Mouse (Mus musculus): ENCODE results near the gene Gzmc. TPM values are rescaled to one million over a fixed set of nuclear protein-coding genes. Genes with fewer than 3 reads are reported as not detected.
"Not testable (repeated sequence)": the region's sequence is repeated elsewhere in the genome, so short reads cannot be mapped to it uniquely, and the experiment has no call there.

Gzmc gene
- polyA plus RNA-seq, 1 experiment from 2014 or later, result not detected

DNA sequence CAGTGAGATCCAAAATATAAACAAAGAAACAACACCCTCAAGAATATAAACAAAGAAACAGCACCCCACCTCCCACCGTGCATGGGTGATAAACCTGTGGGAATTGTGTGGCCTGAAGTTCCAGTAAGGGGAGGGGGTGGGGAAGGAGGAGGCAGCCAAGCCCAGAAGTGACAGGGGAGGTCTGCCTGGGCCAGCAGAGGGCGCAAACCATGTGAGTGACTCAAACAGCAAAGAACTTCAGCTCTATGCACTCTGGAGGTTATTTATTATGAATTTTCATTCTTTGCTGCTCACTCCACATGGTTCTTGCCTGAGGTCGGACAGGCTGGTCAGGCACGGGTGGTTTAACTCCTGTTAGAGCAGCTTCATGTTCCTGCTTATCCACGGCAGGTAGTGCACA, 29.4 kb downstream of the Gzmc start:
- ATAC-seq (ENCODE audit: low FRiP score); H3K4me2 ChIP-seq; H3K9me3 ChIP-seq (ENCODE audit: control insufficient read depth, low read length); H3K4me1 ChIP-seq (ENCODE audit: control insufficient read depth, insufficient read depth, low read length); H3K9ac ChIP-seq (ENCODE audit: low read length); H3K27ac ChIP-seq (ENCODE audit: low read depth, low read length); H3K36me3 ChIP-seq (ENCODE audit: control insufficient read depth, insufficient read depth, low read length); H3K27me3 ChIP-seq (ENCODE audit: control insufficient read depth, insufficient read depth, low read length); H3K4me3 ChIP-seq (ENCODE audit: low read depth, low read length): not testable (repeated sequence)
- WGBS, result 32% methylated on average over 5 of the region's 5 CpGs
- DNase-seq (ENCODE audit: low spot score, missing footprints), result peak; percentile 91

DNA sequence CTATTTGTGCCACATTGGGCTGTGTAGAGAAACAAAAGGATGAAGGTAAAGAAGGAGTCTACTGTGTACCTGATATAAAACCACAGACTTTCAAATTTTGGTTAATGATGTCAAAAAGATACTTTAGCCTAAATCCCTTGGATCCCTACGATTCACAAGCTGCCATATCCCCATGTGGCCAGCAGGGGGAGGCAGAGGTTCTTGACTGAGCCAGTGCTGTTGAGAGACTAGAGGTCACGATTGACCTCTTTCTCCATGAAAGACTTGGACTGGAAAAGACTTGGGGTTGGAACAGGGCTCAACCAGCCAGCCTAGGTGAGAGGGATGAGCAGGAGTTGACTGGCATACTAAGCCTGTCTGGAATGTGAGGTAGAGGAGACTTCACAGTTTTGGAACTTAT, 30.5 kb downstream of the Gzmc start:
- DNase-seq (ENCODE audit: low spot score, missing footprints), result peak; percentile 94
- Histone ChIP-seq H3K36me3 (ENCODE audit: control insufficient read depth, insufficient read depth, low read length) (no peaks in the 10 kb centered on the region), H3K4me3 (ENCODE audit: low read depth, low read length) (no peak overlapping the region), H3K9ac (ENCODE audit: low read length) (no peak overlapping the region), H3K4me2 (no peak overlapping the region), H3K27ac (ENCODE audit: low read depth, low read length) (no peak overlapping the region), H3K4me1 (ENCODE audit: control insufficient read depth, insufficient read depth, low read length) (no peaks in the 10 kb centered on the region), H3K27me3 (ENCODE audit: control insufficient read depth, insufficient read depth, low read length) (no peaks in the 10 kb centered on the region), H3K9me3 (ENCODE audit: control insufficient read depth, low read length) (no peaks in the 10 kb centered on the region)
- ATAC-seq (ENCODE audit: low FRiP score), result no peak
- WGBS, result 23% methylated on average over 2 of the region's 2 CpGs

DNA sequence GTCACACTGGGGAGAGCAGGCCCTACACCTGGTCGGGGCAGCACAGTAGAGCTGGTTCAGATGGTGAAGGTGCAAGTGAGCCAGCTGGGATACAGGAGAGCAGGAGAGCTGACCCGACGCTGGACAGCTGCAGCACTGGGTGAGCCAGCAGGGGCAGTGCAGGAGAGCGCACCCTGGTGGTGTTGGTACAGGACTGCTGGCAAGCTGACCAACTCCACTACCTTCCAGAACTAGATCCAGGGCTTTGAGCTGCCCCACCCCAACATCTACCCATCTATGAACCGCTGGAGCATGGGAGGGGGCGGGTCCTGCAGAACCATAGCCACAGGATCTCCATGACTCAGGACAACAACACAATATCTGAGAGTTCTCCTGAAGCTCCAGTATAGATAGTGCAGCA, 47.5 kb downstream of the Gzmc start:
- H3K36me3 ChIP-seq (ENCODE audit: control insufficient read depth, insufficient read depth, low read length), result no peaks in the 10 kb centered on the region
- 59% methylated on average over 6 of the region's 6 CpGs for WGBS
- H3K27me3 ChIP-seq (ENCODE audit: control insufficient read depth, insufficient read depth, low read length), result no peaks in the 10 kb centered on the region
- DNase-seq (ENCODE audit: low spot score, missing footprints) (no peak), ATAC-seq (ENCODE audit: low FRiP score) (no peak)
- H3K4me1 ChIP-seq (ENCODE audit: control insufficient read depth, insufficient read depth, low read length), result no peaks in the 10 kb centered on the region
- no peaks in the 10 kb centered on the region for H3K9me3 ChIP-seq (ENCODE audit: control insufficient read depth, low read length)
- H3K9ac ChIP-seq (ENCODE audit: low read length), result no peak overlapping the region
- H3K27ac ChIP-seq (ENCODE audit: low read depth, low read length), result no peak overlapping the region
- no peak overlapping the region for H3K4me3 ChIP-seq (ENCODE audit: low read depth, low read length)
- H3K4me2 ChIP-seq, result no peak overlapping the region

DNA sequence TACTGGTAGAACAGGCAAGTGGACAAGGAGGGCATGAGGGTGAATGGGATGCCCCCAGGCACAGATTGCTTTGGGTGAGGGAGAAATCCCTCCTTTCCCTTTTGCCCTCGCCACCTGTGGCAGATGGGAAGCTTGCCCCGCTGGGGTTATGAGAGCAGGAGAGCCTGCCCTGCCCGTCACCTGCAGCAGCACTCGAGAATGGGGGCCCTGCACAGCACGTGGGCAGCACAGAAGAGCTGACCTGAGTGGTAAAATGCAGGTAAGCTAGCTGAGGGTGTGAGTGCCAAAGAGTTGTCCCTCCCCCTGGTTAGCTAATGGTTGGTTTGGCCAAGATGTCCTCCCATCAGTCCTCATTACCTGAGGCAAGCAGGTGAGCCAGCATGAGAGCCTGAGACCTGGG, 47.9 kb downstream of the Gzmc start:
- DNase-seq (ENCODE audit: low spot score, missing footprints) (no peak), ATAC-seq (ENCODE audit: low FRiP score) (no peak)
- Histone ChIP-seq H3K9me3 (ENCODE audit: control insufficient read depth, low read length) (no peaks in the 10 kb centered on the region), H3K4me2 (no peak overlapping the region), H3K36me3 (ENCODE audit: control insufficient read depth, insufficient read depth, low read length) (no peaks in the 10 kb centered on the region), H3K27me3 (ENCODE audit: control insufficient read depth, insufficient read depth, low read length) (no peaks in the 10 kb centered on the region), H3K9ac (ENCODE audit: low read length) (no peak overlapping the region), H3K27ac (ENCODE audit: low read depth, low read length) (no peak overlapping the region), H3K4me1 (ENCODE audit: control insufficient read depth, insufficient read depth, low read length) (no peaks in the 10 kb centered on the region), H3K4me3 (ENCODE audit: low read depth, low read length) (no peak overlapping the region)
- 79% methylated on average over 5 of the region's 5 CpGs for WGBS

Other genes starting within 250 kb of the Gzmc start
- gene Mcpt1, start 216.7 kb downstream of the Gzmc start, polyA plus RNA-seq (2014; fragmentation: Nextera tagmentation; extraction: Ambion mirVana), result not detected in 2 replicates
- gene Mcpt9, start 204.2 kb downstream of the Gzmc start, polyA plus RNA-seq (2014; fragmentation: Nextera tagmentation; extraction: Ambion mirVana), result not detected in 2 replicates
- gene Mcpt2, start 192.6 kb downstream of the Gzmc start, polyA plus RNA-seq (2014; fragmentation: Nextera tagmentation; extraction: Ambion mirVana), result not detected in 2 replicates
- gene Mcpt4, start 172.3 kb downstream of the Gzmc start, polyA plus RNA-seq (2014; fragmentation: Nextera tagmentation; extraction: Ambion mirVana), result not detected in 2 replicates
- not detected in 2 replicates for gene Mcpt8, start 149.4 kb downstream of the Gzmc start, polyA plus RNA-seq (2014; fragmentation: Nextera tagmentation; extraction: Ambion mirVana)
- gene Ctsg, start 132.1 kb downstream of the Gzmc start, polyA plus RNA-seq (2014; fragmentation: Nextera tagmentation; extraction: Ambion mirVana), result not detected in 2 replicates
- not detected in 2 replicates for gene Gzme, start 114.0 kb downstream of the Gzmc start, polyA plus RNA-seq (2014; fragmentation: Nextera tagmentation; extraction: Ambion mirVana)
- not detected in 2 replicates for gene Gzmd, start 102.0 kb downstream of the Gzmc start, polyA plus RNA-seq (2014; fragmentation: Nextera tagmentation; extraction: Ambion mirVana)
- gene Gzmg, start 75.1 kb downstream of the Gzmc start, polyA plus RNA-seq (2014; fragmentation: Nextera tagmentation; extraction: Ambion mirVana), result not detected in 2 replicates
- not detected in 2 replicates for gene Gzmn, start 60.1 kb downstream of the Gzmc start, polyA plus RNA-seq (2014; fragmentation: Nextera tagmentation; extraction: Ambion mirVana)
- not detected in 2 replicates for gene Gzmf, start 23.2 kb downstream of the Gzmc start, polyA plus RNA-seq (2014; fragmentation: Nextera tagmentation; extraction: Ambion mirVana)
- gene Gzmb, start 27.6 kb upstream of the Gzmc start, polyA plus RNA-seq (2014; fragmentation: Nextera tagmentation; extraction: Ambion mirVana), result not detected in 2 replicates
- gene Atp12a, start 130.4 kb upstream of the Gzmc start, polyA plus RNA-seq (2014; fragmentation: Nextera tagmentation; extraction: Ambion mirVana), result 0.10 TPM in 1 of 2 replicates, not detected in the other
- gene Rnf17, start 167.9 kb upstream of the Gzmc start, polyA plus RNA-seq (2014; fragmentation: Nextera tagmentation; extraction: Ambion mirVana), result 1.3 and 2.1 TPM in 2 replicates

Data from midbrain, embryonic 11.5 days (tissue).